Mouse (Mus musculus) testis, adult 2 months (tissue): Measurements from ENCODE around the gene Baz1a. TPM values are rescaled to one million over a fixed set of nuclear protein-coding genes. Genes with fewer than 3 reads are reported as not detected.
"Not testable (repeated sequence)": the region's sequence is repeated elsewhere in the genome, so short reads cannot be mapped to it uniquely, and the experiment has no call there.

Source experiments
- H3K27ac ChIP-seq: fragments of 200-500 bp; 2 replicates; pipeline ENCODE4 v1.5.1; 2012; ENCODE audit warnings: low read depth, low read length; ENCODE audit not compliant: control insufficient read depth, insufficient read depth
- H3K27me3 ChIP-seq: fragments of 200-500 bp; 2 replicates; pipeline ENCODE4 v1.6.1; 2012; ENCODE audit warnings: mild to moderate bottlenecking, low read length, moderate library complexity; ENCODE audit not compliant: control insufficient read depth, insufficient read depth
- H3K36me3 ChIP-seq: fragments of 200-500 bp; 2 replicates; pipeline ENCODE4 v1.6.1; 2012; ENCODE audit warnings: mild to moderate bottlenecking, low read length; ENCODE audit not compliant: control insufficient read depth, insufficient read depth
- H3K4me1 ChIP-seq: fragments of 200-500 bp; 2 replicates; pipeline ENCODE4 v1.6.1; 2012; ENCODE audit warnings: low read length; ENCODE audit not compliant: control insufficient read depth, insufficient read depth
- H3K4me3 ChIP-seq: fragments of 200-500 bp; 2 replicates; pipeline ENCODE4 v1.5.1; 2012; ENCODE audit warnings: low read depth, mild to moderate bottlenecking, low read length, moderate library complexity, mixed read lengths; ENCODE audit not compliant: control insufficient read depth
- CTCF ChIP-seq: fragments of 200-500 bp; IDR thresholded peaks from 2 replicates; pipeline ENCODE4 v1.5.1; 2012; ENCODE audit warnings: low read depth, mild to moderate bottlenecking, inconsistent platforms, low read length, moderate library complexity; ENCODE audit not compliant: control insufficient read depth, insufficient read depth, insufficient replicate concordance
- POLR2A ChIP-seq: fragments of 200-500 bp; IDR thresholded peaks from 2 replicates; pipeline ENCODE4 v1.6.1; 2012; ENCODE audit warnings: low read depth, mild to moderate bottlenecking, inconsistent platforms, low read length, moderate library complexity; ENCODE audit not compliant: control insufficient read depth
- polyA plus RNA-seq: library from polyadenylated mRNA; depleted of rRNA; stranded (reverse); fragments of >200 nt; gene quantifications from 2 replicates; pipeline ENCODE4 v1.2.3, GENCODE M21; 2012

Baz1a gene
- polyA plus RNA-seq, 1 experiment, result 50.0 TPM

- TF ChIP-seq CTCF, result no peak
- no peak for TF ChIP-seq POLR2A
- H3K4me3 ChIP-seq, result no peak overlapping the region
- peaks cover 5% of the 10 kb centered on the region for H3K4me1 ChIP-seq
- H3K27me3 ChIP-seq, result no peaks in the 10 kb centered on the region
- no peaks in the 10 kb centered on the region for H3K36me3 ChIP-seq
- no peak overlapping the region for H3K27ac ChIP-seq
Measured at GRCm38 (mm10) chr12:55004396-55004795, 9.8 kb downstream of the Baz1a start.

- Histone ChIP-seq H3K4me3 (no peak overlapping the region), H3K27me3 (no peaks in the 10 kb centered on the region), H3K36me3 (no peaks in the 10 kb centered on the region), H3K4me1 (peaks cover 5% of the 10 kb centered on the region), H3K27ac (no peak overlapping the region)
- TF ChIP-seq POLR2A, result no peak
- TF ChIP-seq CTCF, result no peak
Measured at GRCm38 (mm10) chr12:55003843-55004242, 10.3 kb downstream of the Baz1a start.

- not testable (repeated sequence) for H3K27me3 ChIP-seq, H3K36me3 ChIP-seq, H3K27ac ChIP-seq, H3K4me3 ChIP-seq, H3K4me1 ChIP-seq
Measured at GRCm38 (mm10) chr12:55002532-55002931, 11.6 kb downstream of the Baz1a start.

- H3K4me3 ChIP-seq, result peak overlapping the region; percentile 59
- TF ChIP-seq POLR2A (no peak), CTCF (no peak)
- H3K27ac ChIP-seq, result peak overlapping the region; percentile 58
Measured at GRCm38 (mm10) chr12:54999016-54999690, 15.0 kb downstream of the Baz1a start.

GRCm38 (mm10) chr12:54998411-54998810 is 15.7 kb downstream of the Baz1a start:
- Histone ChIP-seq H3K36me3 (no peaks in the 10 kb centered on the region), H3K27me3 (no peaks in the 10 kb centered on the region), H3K4me1 (peaks cover 5% of the 10 kb centered on the region), H3K4me3 (peak overlapping the region; percentile 60), H3K27ac (no peak overlapping the region)
- TF ChIP-seq CTCF (no peak), POLR2A (no peak)

More at GRCm38 (mm10) chr12:54999016-54999690, 15.0 kb downstream of the Baz1a start:
- no peaks in the 10 kb centered on the region for H3K36me3 ChIP-seq
- no peaks in the 10 kb centered on the region for H3K27me3 ChIP-seq
- H3K4me1 ChIP-seq, result no peaks in the 10 kb centered on the region; the same call in none of the 2 replicates

- TF ChIP-seq POLR2A (no peak), CTCF (no peak)
- Histone ChIP-seq H3K27me3 (no peaks in the 10 kb centered on the region), H3K4me1 (peaks cover 5% of the 10 kb centered on the region), H3K36me3 (no peaks in the 10 kb centered on the region), H3K27ac (no peak overlapping the region), H3K4me3 (no peak overlapping the region)
Measured at GRCm38 (mm10) chr12:54996979-54997474, 17.1 kb downstream of the Baz1a start.

- no peaks in the 10 kb centered on the region for H3K36me3 ChIP-seq
- H3K4me1 ChIP-seq, result peaks cover 5% of the 10 kb centered on the region
- H3K4me3 ChIP-seq, result no peak overlapping the region
- no peak for TF ChIP-seq POLR2A
- TF ChIP-seq CTCF, result no peak
- H3K27me3 ChIP-seq, result no peaks in the 10 kb centered on the region
- no peak overlapping the region for H3K27ac ChIP-seq
Measured at GRCm38 (mm10) chr12:54995965-54996364, 18.2 kb downstream of the Baz1a start.
